ENCODE assay signal across 9 mouse cellular contexts in the genomic region with DNA sequence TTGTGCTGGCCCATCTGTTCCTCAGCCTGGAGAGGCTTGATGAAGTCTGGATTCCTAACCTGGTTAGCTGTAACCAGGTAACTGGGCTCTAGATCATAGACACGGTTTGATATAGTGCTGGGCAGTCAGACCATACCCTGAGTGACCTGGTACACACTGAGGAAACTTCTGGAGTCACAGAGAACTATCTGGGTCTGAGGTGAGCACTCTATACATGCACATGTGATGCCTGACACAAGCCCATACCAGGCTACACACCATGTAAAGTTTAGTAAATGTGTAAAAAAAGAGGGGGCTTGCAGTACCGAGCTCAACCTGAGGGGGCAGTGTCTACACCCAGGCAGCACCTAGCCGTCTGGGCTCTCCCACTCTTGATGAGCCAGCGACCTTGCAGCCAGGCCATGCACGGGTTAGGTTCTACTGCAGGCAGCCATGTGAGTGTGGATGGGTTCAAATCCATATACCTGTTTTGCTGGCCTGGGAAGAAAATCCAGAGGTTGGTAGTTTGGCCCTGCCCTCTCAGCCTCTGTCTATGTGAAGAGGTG.
DNase-seq lines count a peak whose midpoint lies in the region; ATAC-seq and TF ChIP-seq lines count a peak whose summit lies in the region.
"Had no signal": no experiment of that assay in that cellular context is flagged by ENCODE, and none has a peak within 500 bp of the region (broad histone marks: within the 10 kb centered on the region; RNA-seq: fewer than 3 reads in every experiment).

No protein-coding gene starts in this region.

- 16% methylated on average over 5 of the region's 5 CpGs for WGBS in liver, embryonic 12.5 days (ENCODE audit: insufficient replicate concordance)

- no peaks in the 10 kb centered on the region for H3K9me3 ChIP-seq in CH12.LX (replicated peaks; ENCODE audit: low read length)
- no peaks in the 10 kb centered on the region for H3K9me3 ChIP-seq in liver, embryonic 12.5 days (replicated peaks)
- H3K9me3 ChIP-seq: hindbrain, embryonic 15.5 days had no signal

- H3K4me1 ChIP-seq in CH12.LX (ENCODE audit: control insufficient read depth in 1 of 2, insufficient read depth in 2 of 2), result peaks cover 3 to 17% of the 10 kb centered on the region in 2 experiments; a peak in 3 of 4 replicates
- no peaks in the 10 kb centered on the region for H3K4me1 ChIP-seq in liver, embryonic 12.5 days

- 0 out of 2 replicates have a peak, but pooled peaks have one; percentile 15 for ATAC-seq in liver, embryonic 12.5 days

- peak; percentile 78 for TF ChIP-seq RAD21 in CH12.LX (IDR thresholded peaks at IDR 0.05; ENCODE audit: low read depth, low read length)

- H3K27me3 ChIP-seq in CH12.LX (replicated peaks), result peaks cover 5% of the 10 kb centered on the region
- no peaks in the 10 kb centered on the region for H3K27me3 ChIP-seq in liver, embryonic 12.5 days (replicated peaks)
- H3K27me3 ChIP-seq: hindbrain, embryonic 15.5 days had no signal

- peak; percentile 82 to 99 for TF ChIP-seq CTCF in CH12.LX (conservative IDR thresholded peaks at IDR 0.05 in 1 of 2, IDR thresholded peaks at IDR 0.05 in 1 of 2; ENCODE audit: low read depth in 2 of 2, low read length in 2 of 2)

- no peaks in the 10 kb centered on the region for H3K79me2 ChIP-seq in CH12.LX (replicated peaks; ENCODE audit: control insufficient read depth, extremely low read depth, insufficient read depth, poor library complexity, severe bottlenecking)

- dilution Hi-C loops in CH12.LX (cut with MboI; ENCODE audit: extremely low pct_ligation_motif_present, extremely low pct_unique_long_range_greater_than_20kb, low sequenced_read_pairs), result no loop called here

- DNase-seq in 416B (ENCODE audit: low read depth), result peak; percentile 55
- peak; percentile 57 for DNase-seq in CH12.LX (ENCODE audit: extremely low read depth)
- peak; percentile 40 for DNase-seq in c-Kit-positive CD71-negative TER-119-negative erythroid progenitor cells, embryonic 14.5 days (ENCODE audit: low read depth)
- DNase-seq in fibroblast of lung, adult 2 months (ENCODE audit: low read depth), result peak; percentile 24
- peak; percentile 65 for DNase-seq in kidney, adult 18-20 months
- DNase-seq in ovary, postnatal 36 days (ENCODE audit: low spot score), result peak; percentile 56
- no peak for DNase-seq in yolk sac, embryonic 10.5 days (ENCODE audit: low spot score)

- in situ Hi-C loops in CH12.LX (cut with MboI; ENCODE audit: low pct_ligation_motif_present, low pct_unique_long_range_greater_than_20kb, low sequenced_read_pairs), result no loop called here

- TF ChIP-seq POLR2A in CH12.LX (IDR thresholded peaks at IDR 0.05; ENCODE audit: low read depth, low read length), result no peak

- no peak overlapping the region for H3K4me2 ChIP-seq in CH12.LX (ENCODE audit: insufficient read depth, low read depth, poor library complexity, severe bottlenecking)
- no peak overlapping the region for H3K4me2 ChIP-seq in liver, embryonic 12.5 days
- H3K4me2 ChIP-seq: hindbrain, embryonic 15.5 days had no signal

- no peak overlapping the region for H3K9ac ChIP-seq in CH12.LX (ENCODE audit: insufficient read depth, low read depth)
- no peak overlapping the region for H3K9ac ChIP-seq in liver, embryonic 12.5 days
- H3K9ac ChIP-seq: hindbrain, embryonic 15.5 days had no signal

- no peaks in the 10 kb centered on the region for H3K36me3 ChIP-seq in CH12.LX (replicated peaks in 1 of 2; ENCODE audit: control insufficient read depth in 1 of 2, insufficient read depth in 1 of 2, low read length in 1 of 2)
- no peaks in the 10 kb centered on the region for H3K36me3 ChIP-seq in liver, embryonic 12.5 days

- no peak for TF ChIP-seq EP300 in CH12.LX (IDR thresholded peaks at IDR 0.05; ENCODE audit: low read length)

- H3K4me3 ChIP-seq in CH12.LX (replicated peaks in 1 of 3; ENCODE audit: low read depth in 2 of 3, low read length in 2 of 3, poor library complexity in 1 of 3), result no peak overlapping the region
- no peak overlapping the region for H3K4me3 ChIP-seq in liver, embryonic 12.5 days
- H3K4me3 ChIP-seq: hindbrain, embryonic 15.5 days had no signal

- no peak overlapping the region for H3K27ac ChIP-seq in CH12.LX (ENCODE audit: insufficient read depth, low read depth)
- H3K27ac ChIP-seq in liver, embryonic 12.5 days, result no peak overlapping the region
- H3K27ac ChIP-seq: hindbrain, embryonic 15.5 days had no signal

TF ChIP-seq in CH12.LX, 34 proteins besides CTCF, POLR2A, EP300 and RAD21:
- TF ChIP-seq JUND (conservative IDR thresholded peaks at IDR 0.05; ENCODE audit: low read depth, low read length) (no peak), HCFC1 (IDR thresholded peaks at IDR 0.05; ENCODE audit: low read depth, low read length) (no peak), ZNF384 (IDR thresholded peaks at IDR 0.05; ENCODE audit: low read depth, low read length) (peak; percentile 44), SMC3 (IDR thresholded peaks at IDR 0.05; ENCODE audit: low read depth, low read length) (peak; percentile 64)
